Mouse (Mus musculus): ENCODE data around the gene Oma1.

The Oma1 gene

GRCm38 (mm10) chr4:103357457-103357856 is 43.8 kb downstream of the Oma1 start:
- DNase-seq (ENCODE audit: low spot score in 2 of 2) = no peak

- DNase-seq (ENCODE audit: low spot score in 2 of 2) = no peak
Observed at GRCm38 (mm10) chr4:103358941-103359448, 45.4 kb downstream of the Oma1 start.

GRCm38 (mm10) chr4:103382171-103382570 is 68.6 kb downstream of the Oma1 start:
- DNase-seq (ENCODE audit: low spot score in 2 of 2) = no peak

- no peak for DNase-seq (ENCODE audit: low spot score in 2 of 2)
Observed at GRCm38 (mm10) chr4:103385031-103385430, 71.4 kb downstream of the Oma1 start.

GRCm38 (mm10) chr4:103385835-103386787 is 72.5 kb downstream of the Oma1 start:
- DNase-seq (ENCODE audit: low spot score in 2 of 2) = no peak

GRCm38 (mm10) chr4:103387292-103387691 is 73.7 kb downstream of the Oma1 start:
- DNase-seq (ENCODE audit: low spot score in 2 of 2) = no peak

GRCm38 (mm10) chr4:103388530-103389178 is 75.0 kb downstream of the Oma1 start:
- DNase-seq (ENCODE audit: low spot score in 2 of 2) = no peak

- DNase-seq (ENCODE audit: low spot score in 2 of 2) = no peak
Observed at GRCm38 (mm10) chr4:103389583-103389982, 76.0 kb downstream of the Oma1 start.

GRCm38 (mm10) chr4:103390499-103390898 is 76.9 kb downstream of the Oma1 start:
- no peak for DNase-seq (ENCODE audit: low spot score in 2 of 2)

- no peak for DNase-seq (ENCODE audit: low spot score in 2 of 2)
Observed at GRCm38 (mm10) chr4:103395066-103395465, 81.5 kb downstream of the Oma1 start.

- no peak for DNase-seq (ENCODE audit: low spot score in 2 of 2)
Observed at GRCm38 (mm10) chr4:103395905-103396304, 82.3 kb downstream of the Oma1 start.

- no peak for DNase-seq (ENCODE audit: low spot score in 2 of 2)
Observed at GRCm38 (mm10) chr4:103396876-103397275, 83.3 kb downstream of the Oma1 start.

GRCm38 (mm10) chr4:103402581-103402980 is 89.0 kb downstream of the Oma1 start:
- DNase-seq (ENCODE audit: low spot score in 2 of 2) = no peak

- DNase-seq (ENCODE audit: low spot score in 2 of 2) = no peak
Observed at GRCm38 (mm10) chr4:103405321-103405720, 91.7 kb downstream of the Oma1 start.

GRCm38 (mm10) chr4:103410217-103410799 is 96.7 kb downstream of the Oma1 start:
- DNase-seq (ENCODE audit: low spot score in 2 of 2) = no peak
